Mouse (Mus musculus) right cerebral cortex, postnatal 4 days (tissue): ENCODE results near the gene Nr5a1.

ENCODE experiments used
- DNase-seq: peaks from one replicate; pipeline ENCODE4 v3.0.0-alpha.2; 2022

Gene Nr5a1

GRCm38 (mm10) chr2:38714324-38714723 lies at the start of gene Nr5a1:
TSS of gene Nr5a1 (minus strand) at chr2:38714542.
- DNase-seq: no peak

DNA sequence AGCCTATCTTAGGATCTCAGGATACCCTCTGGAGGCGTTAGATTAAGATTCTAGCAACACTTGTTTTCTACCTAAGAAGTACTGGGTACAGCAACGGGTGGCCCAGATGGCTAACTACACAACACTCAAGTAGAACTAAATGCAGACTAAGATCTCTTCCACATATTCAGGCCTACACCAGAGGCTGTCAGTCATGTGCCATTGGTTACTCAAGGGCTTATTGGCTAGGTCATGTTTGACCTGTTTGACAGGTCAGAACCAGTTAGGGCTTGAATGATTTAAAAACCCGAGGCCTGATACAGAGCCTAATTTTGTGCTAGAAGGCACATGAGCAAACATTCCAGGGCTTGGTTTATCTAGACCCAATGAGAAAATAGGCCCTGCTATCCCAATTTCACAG lies 25.5 kb upstream of the Nr5a1 start:
- DNase-seq: no peak

DNA sequence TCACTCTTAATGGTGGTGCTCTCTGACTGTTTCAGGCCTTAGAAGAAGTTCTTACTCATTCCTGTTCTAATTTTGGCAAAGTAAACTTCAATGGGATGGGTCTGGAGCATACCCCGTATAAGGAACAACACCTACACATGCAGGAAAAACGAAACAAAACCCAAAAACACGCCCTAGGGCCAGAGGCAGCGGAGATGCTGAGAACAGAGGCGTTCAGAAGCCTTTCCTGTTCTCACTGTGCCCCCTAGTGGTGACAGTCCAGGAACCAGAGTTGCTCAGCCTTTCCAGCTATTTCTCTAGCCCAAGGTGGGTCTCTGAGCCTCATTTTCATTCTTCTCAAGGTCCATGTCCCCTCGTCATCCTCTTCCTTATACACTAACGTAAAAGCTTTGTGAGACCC lies 25.1 kb upstream of the Nr5a1 start:
- DNase-seq: peak; percentile 88

- DNase-seq: no peak
Measured at GRCm38 (mm10) chr2:38738601-38739301, 24.4 kb upstream of the Nr5a1 start.

GRCm38 (mm10) chr2:38735740-38736139 lies 21.4 kb upstream of the Nr5a1 start:
- DNase-seq: no peak

- no peak for DNase-seq
Measured at GRCm38 (mm10) chr2:38734721-38735120, 20.4 kb upstream of the Nr5a1 start.

- no peak for DNase-seq
Measured at GRCm38 (mm10) chr2:38730331-38730827, 16.0 kb upstream of the Nr5a1 start.

DNA sequence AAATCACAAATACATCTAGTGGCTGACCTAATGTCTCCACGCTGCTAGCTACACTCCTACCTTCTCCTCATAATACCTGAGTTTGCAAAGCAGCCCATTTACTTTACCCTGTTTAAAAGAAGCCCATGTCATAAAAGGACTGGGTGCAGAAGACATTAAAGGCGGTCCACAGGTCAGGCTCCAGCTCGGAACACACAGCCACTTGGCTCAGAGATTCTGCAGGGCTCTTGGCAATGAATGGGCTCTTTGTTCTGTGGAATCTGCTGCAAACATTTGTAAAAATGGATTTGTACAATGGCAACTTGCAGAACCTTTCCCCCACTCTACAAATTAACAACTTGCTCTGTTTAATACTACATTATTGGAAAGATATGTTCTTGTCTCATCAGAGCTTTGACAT lies 11.1 kb upstream of the Nr5a1 start:
- DNase-seq: no peak

- DNase-seq: no peak
Measured at GRCm38 (mm10) chr2:38723378-38723777, 9.0 kb upstream of the Nr5a1 start.

- DNase-seq: no peak
Measured at GRCm38 (mm10) chr2:38722076-38722475, 7.7 kb upstream of the Nr5a1 start.

GRCm38 (mm10) chr2:38720661-38721060 lies 6.3 kb upstream of the Nr5a1 start:
- DNase-seq: no peak

GRCm38 (mm10) chr2:38719354-38719753 lies 5.0 kb upstream of the Nr5a1 start:
- DNase-seq: no peak

- no peak for DNase-seq
Measured at GRCm38 (mm10) chr2:38718676-38719075, 4.3 kb upstream of the Nr5a1 start.

GRCm38 (mm10) chr2:38717436-38717835 lies 3.1 kb upstream of the Nr5a1 start:
- DNase-seq: no peak

- no peak for DNase-seq
Measured at GRCm38 (mm10) chr2:38713596-38713995, 746 bp downstream of the Nr5a1 start.

- DNase-seq: no peak
Measured at GRCm38 (mm10) chr2:38712769-38713125, 1.6 kb downstream of the Nr5a1 start.

GRCm38 (mm10) chr2:38712076-38712768 lies 2.1 kb downstream of the Nr5a1 start:
- DNase-seq: no peak

DNA sequence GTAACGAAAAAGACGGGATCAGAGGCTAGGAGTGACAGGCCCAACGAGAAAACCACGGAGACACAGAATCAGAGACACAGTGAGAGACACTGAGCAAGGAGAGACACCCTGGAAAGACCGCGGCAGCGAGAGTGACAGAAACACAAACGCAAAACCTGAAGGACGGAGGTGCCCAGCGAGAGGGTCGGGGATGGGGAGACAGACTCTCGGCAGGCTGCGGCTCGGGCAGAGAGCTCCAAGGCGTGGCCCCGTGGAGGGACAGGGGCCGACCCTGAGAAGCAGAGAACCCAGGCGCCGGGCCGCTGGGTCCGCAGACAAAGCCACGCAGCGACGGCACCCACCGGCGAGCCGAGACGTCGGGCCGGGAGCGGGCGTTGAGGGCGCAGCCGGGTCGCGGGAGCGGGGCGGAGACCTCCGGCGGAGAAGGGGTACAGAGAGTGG lies 2.9 kb downstream of the Nr5a1 start:
- DNase-seq: no peak

DNA sequence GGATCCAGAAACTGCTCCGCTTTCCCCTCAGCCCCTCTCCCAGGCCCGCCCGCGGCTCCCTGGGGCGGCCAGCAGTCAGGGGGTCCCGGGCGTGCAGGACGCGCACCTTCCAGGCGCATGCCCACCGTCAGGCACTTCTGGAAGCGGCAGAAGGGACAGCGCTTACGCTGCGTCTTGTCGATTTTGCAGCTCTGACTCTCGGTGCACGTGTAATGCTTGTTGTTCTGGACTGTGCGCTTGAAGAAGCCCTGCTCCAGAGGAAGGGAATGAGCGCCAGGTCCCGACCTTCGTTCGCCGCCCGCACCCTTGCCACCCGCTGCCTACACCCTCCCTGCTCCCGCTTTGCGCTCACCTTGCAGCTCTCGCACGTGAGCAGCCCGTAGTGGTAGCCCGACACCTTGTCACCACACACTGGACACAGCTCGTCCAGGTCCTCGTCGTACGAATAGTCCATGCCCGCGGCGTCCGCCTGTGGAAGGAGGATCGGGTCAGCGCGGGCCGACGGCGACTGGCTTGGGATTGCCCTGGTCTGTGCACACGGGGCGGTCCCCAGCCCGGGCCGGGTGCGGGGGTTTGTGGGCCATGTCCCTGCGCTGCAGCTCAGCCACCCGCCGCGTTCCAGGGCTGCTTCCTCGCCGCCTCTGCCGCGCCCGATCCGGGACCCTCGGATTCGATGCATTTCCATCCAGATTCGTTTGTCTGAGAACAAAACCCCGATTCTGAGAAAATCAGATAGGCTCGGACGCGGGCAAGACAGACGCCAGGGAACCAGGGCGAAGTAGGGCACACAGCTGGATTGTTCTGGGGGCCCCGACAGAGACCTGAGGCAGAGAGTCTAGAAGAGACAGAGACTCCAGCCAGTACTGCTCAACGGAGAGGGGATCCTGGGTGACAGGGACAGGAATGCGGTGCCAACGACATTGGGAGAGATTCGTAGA lies 3.8 kb downstream of the Nr5a1 start:
- DNase-seq: peak; percentile 47

GRCm38 (mm10) chr2:38708907-38709688 lies 5.2 kb downstream of the Nr5a1 start:
- no peak for DNase-seq

- no peak for DNase-seq
Measured at GRCm38 (mm10) chr2:38706661-38707060, 7.7 kb downstream of the Nr5a1 start.

DNA sequence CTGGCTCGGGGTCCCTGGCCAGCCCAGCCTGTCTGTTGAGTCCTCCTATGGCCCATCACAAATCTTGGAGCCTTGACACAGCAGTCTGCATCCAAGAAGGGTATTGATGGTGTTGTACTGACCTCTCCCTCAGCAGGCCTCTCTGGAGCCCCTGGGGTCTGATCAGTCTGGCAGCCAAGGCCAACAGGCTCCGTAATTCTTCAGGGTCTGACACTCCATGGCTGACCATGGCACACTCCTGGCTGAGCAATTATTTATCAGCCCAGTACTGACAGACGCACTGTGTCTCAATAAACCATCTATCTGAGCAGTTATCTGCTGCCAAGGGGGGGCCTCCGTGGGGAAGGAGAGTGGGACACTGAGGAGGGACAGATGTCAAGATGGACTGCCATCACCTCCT lies 9.3 kb downstream of the Nr5a1 start:
- DNase-seq: no peak

DNA sequence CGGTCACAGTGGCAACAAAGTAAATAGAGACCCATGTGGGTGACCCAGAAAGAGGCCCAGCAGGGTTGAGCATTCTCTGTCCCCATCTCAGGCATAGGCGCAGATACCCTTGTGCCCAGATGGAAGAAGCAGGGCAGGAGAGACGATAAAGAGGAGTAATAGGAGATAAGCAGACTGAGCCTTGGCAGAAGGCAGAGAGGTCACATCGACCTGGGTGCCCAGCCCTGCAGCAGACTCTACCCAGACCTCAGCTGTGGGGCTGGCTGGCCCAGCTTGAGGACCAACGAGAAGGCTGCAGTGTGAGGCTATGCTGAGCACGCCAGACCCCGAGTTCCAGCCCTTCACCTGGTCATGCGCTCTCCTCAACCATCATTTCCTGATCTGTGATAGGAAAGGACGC lies 10.0 kb downstream of the Nr5a1 start:
- DNase-seq: no peak
